Mouse (Mus musculus) brain, embryonic 14.5 days (tissue): ENCODE measurements around the gene Zfp775.

Source experiments
- CTCF ChIP-seq: fragments of 200-500 bp; IDR thresholded peaks from 2 replicates; pipeline ENCODE4 v1.5.1; 2012; ENCODE audit warnings: inconsistent platforms, mild to moderate bottlenecking, moderate library complexity, borderline replicate concordance; ENCODE audit not compliant: insufficient read depth, insufficient read length; ENCODE audit errors: extremely low read depth
- POLR2A ChIP-seq: fragments of 200-500 bp; IDR thresholded peaks from 2 replicates; pipeline ENCODE4 v1.6.1; 2012; ENCODE audit warnings: mild to moderate bottlenecking, inconsistent platforms, borderline replicate concordance; ENCODE audit not compliant: poor library complexity, insufficient read depth, insufficient read length, severe bottlenecking; ENCODE audit errors: extremely low read depth

DNA sequence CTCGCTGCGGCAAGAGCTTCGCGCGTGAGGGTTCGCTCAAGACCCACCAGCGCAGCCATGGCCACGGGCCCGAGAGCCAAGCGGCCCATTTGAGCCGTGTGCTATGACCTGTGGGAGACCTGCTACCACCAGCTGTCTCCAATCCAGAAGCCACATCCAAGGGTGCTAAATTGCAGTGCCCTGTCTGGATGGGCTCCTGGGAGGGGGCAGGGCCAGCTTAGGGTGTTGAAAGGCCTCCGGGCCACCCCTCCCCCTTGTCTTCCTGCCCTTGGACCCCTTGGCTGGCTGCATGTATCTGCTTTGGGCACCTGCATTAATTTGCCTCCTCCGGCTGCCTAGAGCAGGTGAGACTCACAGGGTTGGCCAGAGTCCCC is 27.8 kb downstream of the Zfp775 start:
- TF ChIP-seq CTCF, result no peak
- no peak for TF ChIP-seq POLR2A
